ENCODE assay signal across 13 mouse cellular contexts in the genomic region with DNA sequence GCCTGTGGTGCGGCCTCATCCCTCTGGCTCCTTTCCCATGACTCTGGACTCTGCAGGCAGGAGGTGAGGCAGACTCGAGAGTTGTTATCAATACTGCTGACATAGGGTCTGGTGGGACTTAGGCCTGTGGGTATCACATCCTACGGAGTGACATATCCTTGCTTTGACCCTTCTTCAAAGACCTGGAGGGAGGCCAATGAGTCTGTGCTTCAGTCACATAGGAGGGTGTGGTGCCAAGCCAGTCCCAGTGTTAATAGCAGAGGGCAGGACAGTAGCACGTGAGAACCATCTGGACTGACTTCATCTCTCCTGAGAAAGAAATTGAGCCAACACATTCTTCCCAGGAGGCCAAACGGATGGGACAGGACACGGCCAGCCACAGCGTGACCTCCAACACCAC. TPM values are rescaled to one million over a fixed set of nuclear protein-coding genes. Genes with fewer than 3 reads are reported as not detected.
A peak's percentile ranks its signal among the peaks of the same experiment; 100 is the strongest.
DNase-seq lines count a peak whose midpoint lies in the region; ATAC-seq and TF ChIP-seq lines count a peak whose summit lies in the region.
"Had no signal": no experiment of that assay in that cellular context is flagged by ENCODE, and none has a peak within 500 bp of the region (broad histone marks: within the 10 kb centered on the region; RNA-seq: fewer than 3 reads in every experiment).

No protein-coding gene starts in this region.

- no peak overlapping the region for H3K27ac ChIP-seq in gastrocnemius, adult 2 months
- peak overlapping the region; percentile 80 for H3K27ac ChIP-seq in heart, embryonic 15.5 days
- no peak overlapping the region for H3K27ac ChIP-seq in midbrain, embryonic 16.5 days (ENCODE audit: low read length)
- H3K27ac ChIP-seq: liver, embryonic 13.5 days had no signal

- H3K4me3 ChIP-seq in gastrocnemius, adult 2 months, result no peak overlapping the region
- no peak overlapping the region for H3K4me3 ChIP-seq in heart, embryonic 15.5 days
- H3K4me3 ChIP-seq in midbrain, embryonic 16.5 days (ENCODE audit: low read depth, low read length), result no peak overlapping the region
- H3K4me3 ChIP-seq: erythroblast, embryonic 14.5 days; liver, embryonic 13.5 days had no signal

- H3K9ac ChIP-seq in heart, embryonic 15.5 days, result no peak overlapping the region
- no peak overlapping the region for H3K9ac ChIP-seq in midbrain, embryonic 16.5 days (ENCODE audit: low read depth, low read length)
- H3K9ac ChIP-seq: liver, embryonic 13.5 days had no signal

- whole genome bisulfite sequencing in heart, embryonic 15.5 days, result 34% methylated on average over 7 of the region's 7 CpGs
- WGBS in midbrain, embryonic 16.5 days, result 82% methylated on average over 7 of the region's 7 CpGs

- DNase-seq in gastrocnemius, adult 2 months, result peak; percentile 53
- DNase-seq in gastrocnemius, postnatal 36 days, result no peak
- peak; percentile 20 for DNase-seq in MN1 (ENCODE audit: low spot score)
- DNase-seq in cerebellum, postnatal 14 days, result peak; percentile 82
- no peak for DNase-seq in ovary, postnatal 10 days (ENCODE audit: low spot score)
- DNase-seq in T-cell, adult 2 months (ENCODE audit: low spot score), result no peak
- DNase-seq: embryo, embryonic 11 days; kidney, postnatal 4 days; liver, embryonic 13.5 days; thymus, adult 18-20 months had no signal

- H3K36me3 ChIP-seq in heart, embryonic 15.5 days, result peaks cover 13% of the 10 kb centered on the region; the same call in 1 of the 2 replicates
- peaks cover 21% of the 10 kb centered on the region for H3K36me3 ChIP-seq in midbrain, embryonic 16.5 days (ENCODE audit: control insufficient read depth, insufficient read depth, low read length)

- H3K4me2 ChIP-seq in heart, embryonic 15.5 days, result no peak overlapping the region
- no peak overlapping the region for H3K4me2 ChIP-seq in midbrain, embryonic 16.5 days (ENCODE audit: low read length)
- H3K4me2 ChIP-seq: liver, embryonic 13.5 days had no signal

- TF ChIP-seq CTCF in gastrocnemius, adult 2 months (IDR thresholded peaks at IDR 0.05), result no peak

- H3K9me3 ChIP-seq in heart, embryonic 15.5 days (replicated peaks), result no peaks in the 10 kb centered on the region
- H3K9me3 ChIP-seq in midbrain, embryonic 16.5 days (replicated peaks; ENCODE audit: control insufficient read depth, low read length, poor library complexity, severe bottlenecking), result no peaks in the 10 kb centered on the region
- H3K9me3 ChIP-seq: liver, embryonic 13.5 days had no signal

- peak; percentile 89 for ATAC-seq in heart, embryonic 15.5 days (replicated peaks; ENCODE audit: insufficient number of reproducible peaks, insufficient read depth, low FRiP score, low read depth)
- no peak for ATAC-seq in midbrain, embryonic 16.5 days

- intact Hi-C loops in gastrocnemius, adult 2 months (cut with DNase I), result no loop called here
- intact Hi-C loops in gastrocnemius, postnatal 36 days (cut with DNase I), result no loop called here

- H3K27me3 ChIP-seq in heart, embryonic 15.5 days, result no peaks in the 10 kb centered on the region
- H3K27me3 ChIP-seq in midbrain, embryonic 16.5 days (ENCODE audit: control insufficient read depth, insufficient read depth, low read depth, low read length), result no peaks in the 10 kb centered on the region
- H3K27me3 ChIP-seq: liver, embryonic 13.5 days had no signal

- H3K4me1 ChIP-seq in heart, embryonic 15.5 days (replicated peaks), result peaks cover 25% of the 10 kb centered on the region
- no peaks in the 10 kb centered on the region for H3K4me1 ChIP-seq in midbrain, embryonic 16.5 days (ENCODE audit: control insufficient read depth, insufficient read depth, low read length)
- H3K4me1 ChIP-seq: liver, embryonic 13.5 days had no signal

RNA-seq across cellular contexts. Expression of gene Wnt5b, which starts 28.1 kb away (rescaled TPM):
- 1 to 10 TPM in 1 of 2 experiments, under 1 TPM in 1; 0.64 to 2.3 TPM for total RNA-seq in gastrocnemius, adult 2 months (2021)
- 1 to 10 TPM in 1 of 2 experiments, under 1 TPM in 1; 0.64 to 1.6 TPM for total RNA-seq in gastrocnemius, postnatal 36 days (2021)
- polyA plus RNA-seq in heart, embryonic 15.5 days (2015; fragmentation: Nextera tagmentation; extraction: Ambion mirVana), result 5.8 and 8.0 TPM in 2 replicates
- polyA plus RNA-seq in midbrain, embryonic 16.5 days (2015; fragmentation: Nextera tagmentation; extraction: Ambion mirVana), result 0.70 and 1.6 TPM in 2 replicates
- polyA plus RNA-seq: erythroblast, embryonic 14.5 days had no signal

Comparison
In these comparisons a context has a peak if more than half of its experiments do, and no peak if none do; other contexts are left out.
1. DNase-seq: peak in gastrocnemius, adult 2 months (single experiment), MN1 (single experiment) and cerebellum, postnatal 14 days (2 of 2); none in gastrocnemius, postnatal 36 days (0 of 2), ovary, postnatal 10 days (single experiment) and T-cell, adult 2 months (single experiment).